Mouse (Mus musculus) adrenal gland, postnatal 25 days (tissue): Measurements from ENCODE around the gene Adamts12. TPM values are rescaled to one million over a fixed set of nuclear protein-coding genes. Genes with fewer than 3 reads are reported as not detected.

Experiments used
- total RNA-seq: library from RNA; stranded (reverse); gene quantifications from 2 replicates; pipeline ENCODE4 v1.2.3, GENCODE M21; 2021

Adamts12 gene
- total RNA-seq, 1 experiment from 2014 or later = 6.4 TPM

Other genes starting within 250 kb of the Adamts12 start
- 0.57 and 0.73 TPM in 2 replicates for gene C1qtnf3, start 112.5 kb upstream of the Adamts12 start, total RNA-seq
- gene Amacr, start 83.0 kb upstream of the Adamts12 start, total RNA-seq = 21.1 and 22.2 TPM in 2 replicates
- gene Slc45a2, start 64.1 kb upstream of the Adamts12 start, total RNA-seq = not detected in 2 replicates
- not detected in 2 replicates for gene Rxfp3, start 26.8 kb upstream of the Adamts12 start, total RNA-seq